Mouse (Mus musculus): ENCODE results near the gene Zp1. TPM values are rescaled to one million over a fixed set of nuclear protein-coding genes. Genes with fewer than 3 reads are reported as not detected.

The Zp1 gene
- polyA plus RNA-seq, 1 experiment from 2014 or later = not detected

- H3K4me2 ChIP-seq = no peak overlapping the region
- H3K4me3 ChIP-seq (ENCODE audit: low read depth, low read length) = no peak overlapping the region
- H3K9me3 ChIP-seq (ENCODE audit: control insufficient read depth, low read length) = no peaks in the 10 kb centered on the region
- peaks cover 5% of the 10 kb centered on the region; the same call in 1 of the 2 replicates for H3K4me1 ChIP-seq (replicated peaks; ENCODE audit: control insufficient read depth, insufficient read depth, low read length)
- H3K27me3 ChIP-seq (replicated peaks; ENCODE audit: control insufficient read depth, insufficient read depth, low read length) = peaks cover 4% of the 10 kb centered on the region; the same call in 1 of the 2 replicates
- ATAC-seq (replicated peaks; ENCODE audit: low FRiP score) (no peak), DNase-seq (ENCODE audit: low spot score) (no peak)
- H3K9ac ChIP-seq (ENCODE audit: low read depth, low read length) = no peak overlapping the region
- no peak overlapping the region for H3K27ac ChIP-seq (ENCODE audit: low read depth, low read length)
- WGBS = 54% methylated on average over 2 of the region's 2 CpGs
- H3K36me3 ChIP-seq (ENCODE audit: control insufficient read depth, insufficient read depth, low read length) = no peaks in the 10 kb centered on the region
These were observed 5.6 kb downstream of the Zp1 start for GRCm38 (mm10) chr19:10914870-10915269.

GRCm38 (mm10) chr19:10914291-10914690, 6.1 kb downstream of the Zp1 start:
- H3K27ac ChIP-seq (ENCODE audit: low read depth, low read length) = no peak overlapping the region

GRCm38 (mm10) chr19:10909087-10909721, 11.2 kb downstream of the Zp1 start:
- no peaks in the 10 kb centered on the region for H3K9me3 ChIP-seq (ENCODE audit: control insufficient read depth, low read length)
- H3K27ac ChIP-seq (ENCODE audit: low read depth, low read length) = no peak overlapping the region
- H3K27me3 ChIP-seq (replicated peaks; ENCODE audit: control insufficient read depth, insufficient read depth, low read length) = no peaks in the 10 kb centered on the region
- ATAC-seq (replicated peaks; ENCODE audit: low FRiP score) = no peak
- DNase-seq (ENCODE audit: low spot score) = no peak
- no peak overlapping the region for H3K9ac ChIP-seq (ENCODE audit: low read depth, low read length)
- H3K36me3 ChIP-seq (ENCODE audit: control insufficient read depth, insufficient read depth, low read length) = peaks cover 10% of the 10 kb centered on the region
- H3K4me2 ChIP-seq = no peak overlapping the region
- no peak overlapping the region for H3K4me3 ChIP-seq (ENCODE audit: low read depth, low read length)
- H3K4me1 ChIP-seq (replicated peaks; ENCODE audit: control insufficient read depth, insufficient read depth, low read length) = peaks cover 4% of the 10 kb centered on the region; the same call in 1 of the 2 replicates
- 79% methylated on average over 6 of the region's 6 CpGs for WGBS

More at GRCm38 (mm10) chr19:10914291-10914690, 6.1 kb downstream of the Zp1 start:
- WGBS = 36% methylated on average over 7 of the region's 7 CpGs
- H3K36me3 ChIP-seq (ENCODE audit: control insufficient read depth, insufficient read depth, low read length) = no peaks in the 10 kb centered on the region
- DNase-seq (ENCODE audit: low spot score) (no peak), ATAC-seq (replicated peaks; ENCODE audit: low FRiP score) (no peak)
- H3K9me3 ChIP-seq (ENCODE audit: control insufficient read depth, low read length) = no peaks in the 10 kb centered on the region
- peaks cover 4% of the 10 kb centered on the region; the same call in 1 of the 2 replicates for H3K27me3 ChIP-seq (replicated peaks; ENCODE audit: control insufficient read depth, insufficient read depth, low read length)
- H3K4me3 ChIP-seq (ENCODE audit: low read depth, low read length) = no peak overlapping the region
- H3K4me2 ChIP-seq = no peak overlapping the region
- no peak overlapping the region for H3K9ac ChIP-seq (ENCODE audit: low read depth, low read length)
- peaks cover 5% of the 10 kb centered on the region; the same call in 1 of the 2 replicates for H3K4me1 ChIP-seq (replicated peaks; ENCODE audit: control insufficient read depth, insufficient read depth, low read length)

GRCm38 (mm10) chr19:10907891-10908290, 12.5 kb downstream of the Zp1 start:
- WGBS = 54% methylated on average over 3 of the region's 3 CpGs
- H3K4me2 ChIP-seq = no peak overlapping the region
- no peaks in the 10 kb centered on the region for H3K27me3 ChIP-seq (replicated peaks; ENCODE audit: control insufficient read depth, insufficient read depth, low read length)
- peaks cover 21% of the 10 kb centered on the region for H3K36me3 ChIP-seq (ENCODE audit: control insufficient read depth, insufficient read depth, low read length)
- ATAC-seq (replicated peaks; ENCODE audit: low FRiP score) (no peak), DNase-seq (ENCODE audit: low spot score) (no peak)
- no peak overlapping the region for H3K4me3 ChIP-seq (ENCODE audit: low read depth, low read length)
- peaks cover 4% of the 10 kb centered on the region; the same call in 1 of the 2 replicates for H3K4me1 ChIP-seq (replicated peaks; ENCODE audit: control insufficient read depth, insufficient read depth, low read length)
- H3K27ac ChIP-seq (ENCODE audit: low read depth, low read length) = no peak overlapping the region
- H3K9me3 ChIP-seq (ENCODE audit: control insufficient read depth, low read length) = no peaks in the 10 kb centered on the region
- no peak overlapping the region for H3K9ac ChIP-seq (ENCODE audit: low read depth, low read length)

GRCm38 (mm10) chr19:10905728-10906000, 14.8 kb downstream of the Zp1 start:
- DNase-seq (ENCODE audit: low spot score) = no peak
- Histone ChIP-seq H3K27me3 (replicated peaks; ENCODE audit: control insufficient read depth, insufficient read depth, low read length) (no peaks in the 10 kb centered on the region), H3K9me3 (ENCODE audit: control insufficient read depth, low read length) (no peaks in the 10 kb centered on the region), H3K27ac (ENCODE audit: low read depth, low read length) (peak overlapping the region; percentile 17; the same call in 1 of the 2 replicates), H3K4me3 (ENCODE audit: low read depth, low read length) (no peak overlapping the region), H3K36me3 (ENCODE audit: control insufficient read depth, insufficient read depth, low read length) (peaks cover 39% of the 10 kb centered on the region), H3K4me1 (replicated peaks; ENCODE audit: control insufficient read depth, insufficient read depth, low read length) (peaks cover 4% of the 10 kb centered on the region; the same call in 1 of the 2 replicates), H3K9ac (ENCODE audit: low read depth, low read length) (no peak overlapping the region), H3K4me2 (no peak overlapping the region)
- 81% methylated on average over 5 of the region's 5 CpGs for WGBS
- no peak for ATAC-seq (replicated peaks; ENCODE audit: low FRiP score)

DNA sequence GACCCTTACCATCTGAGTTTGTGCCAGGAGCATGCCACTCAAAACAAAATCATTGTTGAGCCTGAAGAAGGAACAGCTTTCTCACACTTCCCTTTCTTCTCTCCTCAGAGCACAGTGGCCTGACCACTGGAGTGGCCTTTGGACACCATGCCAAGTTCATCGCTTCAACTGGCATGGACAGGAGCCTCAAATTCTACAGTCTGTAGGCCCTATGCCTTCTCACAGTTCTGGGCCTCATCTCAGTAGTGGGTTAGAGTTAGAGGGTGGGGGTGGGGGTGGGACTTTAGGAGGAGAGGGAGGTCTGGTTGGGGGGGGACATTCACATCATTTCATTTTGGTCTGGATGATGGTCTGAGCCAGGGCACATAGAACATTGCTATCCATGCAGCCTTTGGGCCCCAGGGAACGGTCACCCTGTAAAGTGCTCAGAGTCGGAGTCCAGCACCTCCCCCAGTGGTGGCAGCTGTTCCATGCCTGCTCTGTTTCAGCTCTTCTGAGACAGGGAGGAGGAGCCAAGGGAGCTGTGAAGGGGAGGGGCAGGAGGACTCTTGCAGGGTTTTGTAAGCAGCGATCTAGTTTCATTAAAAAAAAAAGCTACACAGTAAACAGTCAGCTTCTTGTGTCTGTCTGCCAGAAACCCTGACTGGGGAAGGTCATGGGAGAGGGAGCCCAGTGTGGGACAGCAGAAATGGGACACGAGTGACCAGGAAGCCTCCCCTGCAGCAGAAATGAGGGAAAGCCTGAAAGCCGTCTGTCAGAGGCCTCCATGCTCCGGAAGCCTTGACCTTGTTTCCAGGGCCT, 15.3 kb downstream of the Zp1 start:
- Histone ChIP-seq H3K9me3 (ENCODE audit: control insufficient read depth, low read length) (no peaks in the 10 kb centered on the region), H3K27me3 (replicated peaks; ENCODE audit: control insufficient read depth, insufficient read depth, low read length) (no peaks in the 10 kb centered on the region), H3K36me3 (ENCODE audit: control insufficient read depth, insufficient read depth, low read length) (peaks cover 44% of the 10 kb centered on the region), H3K4me2 (no peak overlapping the region), H3K27ac (ENCODE audit: low read depth, low read length) (peak overlapping the region; percentile 17; the same call in 1 of the 2 replicates), H3K4me1 (replicated peaks; ENCODE audit: control insufficient read depth, insufficient read depth, low read length) (peaks cover 4% of the 10 kb centered on the region; the same call in 1 of the 2 replicates), H3K9ac (ENCODE audit: low read depth, low read length) (no peak overlapping the region), H3K4me3 (ENCODE audit: low read depth, low read length) (no peak overlapping the region)
- no peak for DNase-seq (ENCODE audit: low spot score)
- 73% methylated on average over 7 of the region's 7 CpGs for WGBS
- 0 out of 2 replicates have a peak, but pooled peaks have one; percentile 33 for ATAC-seq (replicated peaks; ENCODE audit: low FRiP score)

GRCm38 (mm10) chr19:10904512-10904911, 15.9 kb downstream of the Zp1 start:
- DNase-seq (ENCODE audit: low spot score) = no peak
- Histone ChIP-seq H3K4me3 (ENCODE audit: low read depth, low read length) (no peak overlapping the region), H3K27me3 (replicated peaks; ENCODE audit: control insufficient read depth, insufficient read depth, low read length) (no peaks in the 10 kb centered on the region), H3K9me3 (ENCODE audit: control insufficient read depth, low read length) (no peaks in the 10 kb centered on the region), H3K27ac (ENCODE audit: low read depth, low read length) (no peak overlapping the region; the same call in 1 of the 2 replicates), H3K36me3 (ENCODE audit: control insufficient read depth, insufficient read depth, low read length) (peaks cover 50% of the 10 kb centered on the region), H3K4me1 (replicated peaks; ENCODE audit: control insufficient read depth, insufficient read depth, low read length) (peaks cover 4% of the 10 kb centered on the region; the same call in 1 of the 2 replicates), H3K4me2 (no peak overlapping the region), H3K9ac (ENCODE audit: low read depth, low read length) (no peak overlapping the region)
- 86% methylated on average over 5 of the region's 5 CpGs for WGBS
- no peak for ATAC-seq (replicated peaks; ENCODE audit: low FRiP score)

DNA sequence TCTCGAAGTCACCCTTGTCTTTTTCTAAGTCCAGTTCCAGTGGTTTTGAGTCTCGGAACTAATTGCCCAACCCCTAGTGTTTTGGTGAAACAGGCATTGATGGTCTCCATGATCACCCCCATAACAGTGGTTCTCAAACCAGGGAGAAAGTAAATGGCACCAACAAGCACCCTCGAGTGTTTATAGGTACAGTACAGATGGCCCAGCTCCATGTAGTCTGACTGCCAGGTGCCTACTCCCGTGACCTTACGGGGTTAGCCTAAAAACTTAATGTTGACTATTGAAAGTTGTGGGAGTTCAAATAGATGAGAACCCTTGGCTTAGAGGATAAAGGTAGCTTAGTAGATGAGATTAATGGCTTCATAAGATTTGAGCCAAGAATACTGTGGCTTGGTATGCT, 19.4 kb downstream of the Zp1 start:
- 90% methylated on average over 5 of the region's 5 CpGs for WGBS
- DNase-seq (ENCODE audit: low spot score) (no peak), ATAC-seq (replicated peaks; ENCODE audit: low FRiP score) (no peak)
- peaks cover 17% of the 10 kb centered on the region for H3K4me1 ChIP-seq (replicated peaks; ENCODE audit: control insufficient read depth, insufficient read depth, low read length)
- no peak overlapping the region for H3K4me2 ChIP-seq
- H3K9ac ChIP-seq (ENCODE audit: low read depth, low read length) = no peak overlapping the region
- no peak overlapping the region for H3K27ac ChIP-seq (ENCODE audit: low read depth, low read length)
- H3K9me3 ChIP-seq (ENCODE audit: control insufficient read depth, low read length) = no peaks in the 10 kb centered on the region
- no peak overlapping the region for H3K4me3 ChIP-seq (ENCODE audit: low read depth, low read length)
- H3K27me3 ChIP-seq (replicated peaks; ENCODE audit: control insufficient read depth, insufficient read depth, low read length) = no peaks in the 10 kb centered on the region
- H3K36me3 ChIP-seq (ENCODE audit: control insufficient read depth, insufficient read depth, low read length) = peaks cover 67% of the 10 kb centered on the region
